Mouse (Mus musculus) monocyte, adult 2 months (primary cell): ENCODE results near the gene H3f3b.
"Not testable (repeated sequence)": the region's sequence is repeated elsewhere in the genome, so short reads cannot be mapped to it uniquely, and the experiment has no call there.

ENCODE experiments used
- DNase-seq, 2 experiments: peaks; one replicate each; pipeline ENCODE4 v3.0.0; 2022; ENCODE audit warnings: low spot score in 2 of 2, low read depth in 1 of 2

H3f3b gene

GRCm38 (mm10) chr11:116022256-116022780 is 5.4 kb downstream of the H3f3b start:
- DNase-seq, result no peak

- DNase-seq, result peak; percentile 22 to 28
These were observed 6.2 kb downstream of the H3f3b start for GRCm38 (mm10) chr11:116021328-116022220.

DNA sequence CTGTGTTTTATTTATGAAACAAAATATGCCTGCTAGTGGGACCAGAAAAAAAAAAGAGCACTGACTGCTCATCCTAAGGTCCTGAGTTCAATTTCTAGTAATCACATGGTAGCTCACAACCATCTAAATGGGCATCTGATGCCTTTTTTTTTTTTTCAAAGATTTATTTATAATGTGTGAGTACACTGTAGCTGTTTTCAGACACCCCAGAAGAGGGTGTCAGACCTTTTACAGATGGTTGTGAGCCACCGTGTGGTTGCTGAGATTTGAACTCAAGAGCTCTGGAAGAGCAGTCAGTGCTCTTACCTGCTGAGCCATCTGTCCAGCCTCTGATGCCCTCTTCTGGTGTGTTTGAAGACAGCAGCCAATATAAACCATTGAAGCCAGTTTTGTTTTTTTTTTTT is 7.2 kb downstream of the H3f3b start:
- peak; percentile 46 for DNase-seq

GRCm38 (mm10) chr11:116019976-116020411 is 7.8 kb downstream of the H3f3b start:
- DNase-seq, result peak; percentile 49 to 72

GRCm38 (mm10) chr11:116019360-116019791 is 8.4 kb downstream of the H3f3b start:
- no peak for DNase-seq

- DNase-seq, result not testable (repeated sequence)
These were observed 8.9 kb downstream of the H3f3b start for GRCm38 (mm10) chr11:116018867-116019266.

DNA sequence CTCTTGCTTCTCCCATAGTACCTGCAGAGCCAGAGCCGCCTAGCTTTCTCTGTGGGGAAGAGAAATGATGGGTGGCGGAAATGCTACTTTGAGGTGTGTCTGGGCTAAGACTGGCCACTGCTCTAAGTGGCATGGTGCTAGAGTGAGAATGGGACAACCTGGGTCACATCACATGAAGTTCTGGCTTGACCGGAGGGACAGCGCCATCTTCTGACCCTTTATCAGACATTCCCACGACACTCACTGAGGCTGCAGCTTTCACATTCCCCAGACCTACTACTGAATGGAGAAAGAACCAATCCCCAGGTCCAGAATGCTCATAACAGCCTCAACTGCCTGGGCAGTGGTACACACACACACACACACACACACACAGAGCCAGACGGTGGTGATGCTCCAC is 9.7 kb downstream of the H3f3b start:
- DNase-seq, result no peak

DNA sequence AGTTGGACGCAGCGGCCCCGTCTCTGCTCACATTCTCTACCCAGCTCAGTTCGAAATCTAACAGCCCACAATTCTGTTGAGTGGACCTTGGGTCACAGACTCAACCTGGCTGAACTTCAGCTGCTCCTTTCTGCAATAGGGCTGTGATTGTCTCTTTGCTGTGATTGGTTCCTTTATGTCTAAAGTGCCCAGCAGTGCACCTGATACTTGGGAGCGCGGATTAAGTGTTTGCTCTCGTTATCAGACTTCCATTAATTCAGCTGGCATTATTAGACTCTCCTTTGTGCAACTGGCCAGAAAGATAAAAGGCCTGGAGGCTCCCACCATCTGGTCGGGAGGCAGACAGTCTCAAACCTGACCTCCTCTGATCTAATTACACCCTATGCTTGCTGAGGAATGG is 12.9 kb downstream of the H3f3b start:
- no peak for DNase-seq

- peak in 1 of 2 experiments; percentile 60 for DNase-seq
These were observed 15.4 kb downstream of the H3f3b start, which contains the start of gene Galk1 for GRCm38 (mm10) chr11:116012262-116012947. TSS of gene Galk1 (minus strand) at chr11:116012719.

DNA sequence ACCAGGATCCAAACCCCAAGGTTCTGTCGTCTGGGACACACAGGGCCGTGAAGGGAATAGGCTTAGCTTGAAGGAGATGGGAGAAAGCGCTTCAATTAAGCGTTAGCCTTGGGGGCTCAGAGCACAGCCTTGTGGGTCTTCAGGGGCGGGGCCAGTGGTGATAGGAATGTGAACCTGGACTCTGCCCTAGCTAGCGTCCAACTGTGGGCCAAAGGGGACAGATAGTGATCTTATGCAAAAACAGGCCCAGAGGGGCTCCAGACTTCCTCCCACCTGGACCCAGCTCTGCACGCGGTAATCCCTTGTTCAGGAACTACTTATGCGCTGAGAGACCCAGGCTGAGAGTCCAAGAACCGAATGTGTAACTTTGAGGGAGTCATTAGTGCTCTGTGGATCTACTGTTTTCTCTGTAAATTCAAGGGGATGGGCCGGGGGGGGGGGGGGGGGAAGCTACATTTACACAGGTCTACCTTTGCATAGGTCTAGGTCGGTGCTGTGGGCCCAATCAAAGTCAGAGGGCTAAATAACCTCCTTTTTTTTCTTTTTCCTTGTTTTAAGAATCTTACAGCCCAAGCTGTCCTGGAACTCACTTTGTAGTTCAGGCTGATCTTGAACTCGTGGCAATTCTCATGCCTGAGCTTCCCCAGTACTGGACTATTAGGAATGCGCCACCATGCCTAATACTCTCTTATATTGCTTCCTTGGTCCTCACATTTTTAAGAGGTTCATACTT is 16.1 kb downstream of the H3f3b start:
- no peak for DNase-seq

DNA sequence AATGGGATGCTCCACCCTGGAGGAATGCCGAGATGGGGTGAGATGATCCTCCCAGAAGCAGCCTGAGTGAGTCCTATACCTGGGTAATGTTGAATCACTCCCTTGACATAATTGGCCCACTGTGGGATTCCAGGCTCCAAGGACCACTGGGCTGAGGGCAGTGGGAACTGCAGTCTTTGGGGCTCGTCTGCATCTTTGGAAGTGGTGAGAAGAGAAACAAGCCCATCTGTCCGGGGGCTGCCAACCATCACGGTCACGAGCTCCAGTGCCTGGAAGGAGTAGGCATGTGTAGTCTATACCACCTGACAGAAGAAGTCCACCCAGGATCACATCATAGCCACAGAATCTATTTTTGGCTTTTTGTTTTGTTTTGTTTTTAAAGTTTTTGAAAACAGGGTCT is 16.8 kb downstream of the H3f3b start:
- DNase-seq, result no peak

DNA sequence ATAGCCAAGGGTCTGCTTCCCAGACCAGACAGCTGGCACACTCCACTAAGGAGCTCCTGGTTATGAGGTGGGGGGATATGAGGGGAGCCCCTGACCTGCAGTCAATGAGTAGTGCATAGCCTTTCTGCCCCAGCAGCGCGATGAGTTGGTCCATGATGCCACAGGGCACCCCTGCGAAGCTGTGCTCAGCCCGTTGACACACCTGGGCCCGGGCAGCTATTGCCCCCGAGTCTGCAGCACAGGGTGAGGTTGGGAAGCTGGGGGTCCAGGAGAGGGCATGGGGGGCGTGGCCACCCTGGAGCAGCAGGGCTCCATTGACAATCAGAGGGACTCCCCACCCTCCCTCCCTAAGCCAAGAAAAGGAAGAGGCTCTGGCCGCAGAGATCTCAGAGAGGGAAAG is 17.6 kb downstream of the H3f3b start:
- no peak for DNase-seq

- no peak for DNase-seq
These were observed 18.1 kb downstream of the H3f3b start for GRCm38 (mm10) chr11:116009661-116010060.

DNA sequence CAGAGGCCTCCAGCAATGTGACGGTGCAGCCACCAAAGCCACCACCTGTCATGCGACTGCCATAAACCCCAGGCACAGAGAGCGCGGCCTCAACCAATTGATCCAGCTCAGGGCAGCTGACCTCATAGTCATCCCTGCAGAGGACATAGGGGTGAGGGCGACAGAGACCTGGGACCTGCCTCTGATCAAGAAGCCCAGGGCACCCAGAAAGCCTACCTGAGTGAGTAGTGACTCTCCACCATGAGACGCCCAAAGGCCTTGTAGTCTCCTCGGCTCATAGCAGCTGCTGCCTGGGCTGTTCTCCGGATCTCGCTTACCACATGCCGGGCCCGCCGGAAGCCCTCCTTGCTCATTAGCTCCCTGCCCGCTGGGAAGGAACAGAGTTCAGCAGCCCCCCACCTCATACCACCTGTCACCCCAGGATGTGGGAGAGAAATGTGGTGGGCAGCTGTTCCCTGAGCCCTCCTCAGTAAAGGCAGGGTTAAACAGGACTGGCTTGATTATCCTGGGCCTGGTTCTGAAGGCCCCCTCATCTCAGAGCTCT is 18.9 kb downstream of the H3f3b start:
- no peak for DNase-seq

DNA sequence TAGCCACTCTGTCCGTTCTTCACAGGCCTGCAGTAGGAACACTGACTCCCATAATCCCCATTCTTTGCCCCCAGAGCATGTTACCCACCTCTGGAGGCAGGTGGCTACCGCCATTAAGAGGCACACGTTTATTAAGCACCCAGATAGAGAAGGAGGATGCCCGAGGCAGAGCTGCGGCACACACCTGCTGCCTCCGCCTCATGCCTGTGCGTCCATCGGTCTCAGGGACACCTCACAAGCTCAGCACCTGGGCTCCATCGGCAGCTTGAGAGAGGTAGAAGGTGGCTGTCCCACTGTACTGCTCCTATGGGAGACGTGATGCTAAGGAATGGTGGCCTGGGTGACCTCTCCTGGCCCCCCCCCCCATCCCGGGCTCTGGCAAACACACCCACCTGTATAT is 19.4 kb downstream of the H3f3b start:
- DNase-seq, result no peak

DNA sequence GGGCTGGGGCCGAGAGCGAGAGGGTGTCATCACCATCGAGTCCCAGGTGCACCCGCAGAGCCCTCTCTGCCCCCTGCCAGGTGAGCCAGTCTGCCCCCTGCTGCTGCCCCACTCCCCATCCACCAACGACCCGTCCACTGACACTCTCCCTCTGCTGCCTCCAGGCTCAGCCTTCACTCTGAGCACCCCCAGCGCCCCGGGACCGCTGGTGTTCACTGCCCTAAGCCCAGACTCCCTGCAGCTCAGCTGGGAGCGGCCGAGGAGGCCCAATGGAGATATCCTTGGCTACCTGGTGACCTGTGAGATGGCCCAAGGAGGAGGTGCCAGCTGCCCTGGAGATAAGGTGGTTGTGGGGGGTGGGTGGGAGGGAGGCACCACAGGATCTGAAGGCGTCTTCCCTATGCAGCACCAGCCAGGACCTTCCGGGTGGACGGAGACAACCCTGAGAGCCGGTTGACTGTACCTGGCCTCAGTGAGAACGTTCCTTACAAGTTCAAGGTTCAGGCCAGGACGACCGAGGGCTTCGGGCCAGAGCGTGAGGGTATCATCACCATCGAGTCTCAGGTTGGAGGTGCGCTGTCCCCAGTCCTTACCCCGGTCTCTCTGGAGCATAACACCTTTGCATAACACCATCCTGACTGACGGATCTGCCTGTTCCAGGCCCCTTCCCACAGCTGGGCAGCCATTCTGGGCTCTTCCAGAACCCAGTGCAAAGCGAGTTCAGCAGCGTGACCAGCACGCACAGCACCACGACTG is 20.5 kb downstream of the H3f3b start:
- no peak for DNase-seq

DNA sequence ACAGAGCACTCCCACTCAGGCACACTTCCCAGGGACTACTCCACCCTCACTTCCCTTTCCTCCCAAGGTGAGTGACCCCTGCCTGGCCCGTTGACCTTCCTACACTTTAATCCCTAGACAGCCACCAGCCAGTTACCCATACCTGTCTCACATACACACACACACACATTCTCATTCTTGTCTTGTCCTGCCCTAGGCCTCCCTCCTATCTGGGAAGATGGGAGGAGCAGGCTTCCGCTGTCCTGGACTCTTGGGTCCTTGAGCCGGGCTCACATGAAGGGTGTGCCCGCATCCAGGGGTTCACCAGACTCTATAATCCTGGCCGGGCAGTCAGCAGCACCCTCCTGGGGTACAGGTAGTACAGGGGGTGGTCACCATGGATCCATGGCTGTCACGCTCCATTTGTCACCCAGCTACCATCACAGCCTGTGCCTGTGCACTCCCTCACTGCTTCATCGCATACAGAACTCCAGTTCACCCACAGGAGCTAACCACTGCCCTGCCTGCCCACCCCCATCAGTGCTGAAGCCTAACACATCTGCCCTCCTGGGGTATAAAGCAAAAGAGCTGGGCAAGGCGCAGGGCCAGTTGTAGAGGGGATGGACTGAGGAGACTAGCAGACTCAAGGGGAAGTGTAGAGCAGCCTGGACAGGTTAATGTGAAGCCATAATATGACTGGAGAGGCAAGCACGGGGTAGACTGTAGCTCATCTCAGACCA is 21.9 kb downstream of the H3f3b start:
- no peak for DNase-seq

DNA sequence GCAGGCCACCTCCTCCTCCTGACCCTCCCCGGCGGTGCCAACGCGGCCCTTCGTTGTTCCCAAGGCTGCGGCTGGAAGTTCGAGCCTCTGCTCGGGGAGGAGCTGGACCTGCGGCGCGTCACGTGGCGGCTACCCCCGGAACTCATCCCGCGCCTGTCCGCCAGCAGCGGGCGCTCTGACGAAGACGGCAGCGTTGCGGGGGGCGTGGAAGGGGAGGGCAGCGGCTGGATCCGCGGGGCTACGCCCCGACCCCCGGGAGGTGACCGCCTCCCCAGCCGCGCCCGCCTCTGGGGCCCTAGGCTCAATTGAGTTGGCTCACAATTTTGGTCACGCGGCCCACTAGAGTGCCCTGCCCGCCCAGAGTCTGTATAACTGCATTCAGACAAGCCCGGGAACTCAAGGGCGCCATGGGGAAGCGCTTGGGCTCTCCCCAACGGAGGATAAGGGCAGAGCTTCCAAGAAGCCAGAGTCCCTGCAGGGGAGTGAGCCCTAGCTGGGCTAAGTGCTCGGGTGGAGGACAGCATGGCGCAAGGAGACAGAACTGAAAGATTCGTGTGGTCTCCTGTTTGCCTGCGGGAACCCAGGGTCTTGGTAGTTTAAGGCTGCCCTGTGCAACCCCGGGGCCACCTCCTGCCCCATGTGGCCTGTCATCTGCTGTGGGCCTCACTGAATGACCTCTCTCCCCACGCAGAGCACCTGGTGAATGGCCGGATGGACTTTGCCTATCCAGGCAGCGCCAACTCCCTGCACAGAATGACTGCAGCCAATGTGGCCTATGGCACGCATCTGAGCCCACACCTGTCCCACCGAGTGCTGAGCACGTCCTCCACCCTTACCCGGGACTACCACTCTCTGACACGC is 22.7 kb downstream of the H3f3b start:
- peak in 1 of 2 experiments; percentile 41 for DNase-seq
